Mouse (Mus musculus) monocyte, adult 5-6 weeks (primary cell): ENCODE data around the gene Ift88. TPM values are rescaled to one million over a fixed set of nuclear protein-coding genes. Genes with fewer than 3 reads are reported as not detected.

Experiments
- ATAC-seq: fragments of 153-309, 156-312 bp; replicated peaks from 2 replicates; pipeline ENCODE4 v1.8.0; 2017; ENCODE audit warnings: mild to moderate bottlenecking; ENCODE audit not compliant: low TSS enrichment, insufficient number of reproducible peaks, severe bottlenecking, poor library complexity, low FRiP score
- total RNA-seq: library from RNA; stranded (forward); fragments of 200-1000, 200-491, 200-594 nt; gene quantifications from 3 replicates; pipeline ENCODE4 v1.2.3, GENCODE M21; 2017

The Ift88 gene
- total RNA-seq, 1 experiment from 2014 or later, result 9.5 TPM

- no peak for ATAC-seq
Observed at GRCm38 (mm10) chr14:57552945-57553344, 129.1 kb downstream of the Ift88 start.

- no peak for ATAC-seq
Observed at GRCm38 (mm10) chr14:57554434-57554833, 130.6 kb downstream of the Ift88 start.

- no peak for ATAC-seq
Observed at GRCm38 (mm10) chr14:57555471-57556070, 131.7 kb downstream of the Ift88 start.

- ATAC-seq, result no peak
Observed at GRCm38 (mm10) chr14:57556922-57557321, 133.1 kb downstream of the Ift88 start.

- no peak for ATAC-seq
Observed at GRCm38 (mm10) chr14:57565626-57566025, 141.8 kb downstream of the Ift88 start.

Other genes starting within 250 kb of the Ift88 start
- 5.0 to 8.0 TPM (median 5.3 TPM) in 3 replicates for gene Cryl1, start 25.5 kb upstream of the Ift88 start, total RNA-seq
- not detected in 3 replicates for gene Il17d, start 100.7 kb downstream of the Ift88 start, total RNA-seq
- 6.9 to 17.5 TPM (median 7.5 TPM) in 3 replicates for gene Eef1akmt1, start 147.6 kb downstream of the Ift88 start, total RNA-seq
- 31.5 to 36.8 TPM (median 34.4 TPM) in 3 replicates for gene Xpo4, start 241.4 kb downstream of the Ift88 start, total RNA-seq